19 mouse cellular contexts compared by ENCODE assay signal in genomic region chr3:157279717-157280116, GRCm38 (mm10).
DNase-seq lines count a peak whose midpoint lies in the region; ATAC-seq lines count a peak whose summit lies in the region.
"Had no signal": no experiment of that assay in that cellular context is flagged by ENCODE, and none has a peak within 500 bp of the region (broad histone marks: within the 10 kb centered on the region; RNA-seq: fewer than 3 reads in every experiment).

No protein-coding gene starts in this region.

- DNase-seq in heart, postnatal 10 days = no peak
- no peak for DNase-seq in urinary bladder, postnatal 4 days (ENCODE audit: low spot score in 2 of 2)
- no peak for DNase-seq in embryo, embryonic 10.5 days (ENCODE audit: low spot score)
- DNase-seq: adrenal gland, adult 2 months; adrenal gland, adult 8-10 months; adrenal gland, postnatal 10 days; adrenal gland, postnatal 14 days; adrenal gland, postnatal 25 days; adrenal gland, postnatal 36 days; B cell, adult 2 months; cerebellum, adult 11 months; cerebellum, adult 11-12 months; cerebellum, adult 18-20 months had no signal

- intact Hi-C loops in heart, postnatal 10 days (cut with DNase I) = no loop called here

- ATAC-seq in common myeloid progenitor, adult 5-6 weeks (replicated peaks; ENCODE audit: low read depth, poor library complexity, severe bottlenecking) = 0 out of 2 replicates have a peak, but pooled peaks have one; percentile 32
- ATAC-seq in granulocyte monocyte progenitor cell, adult 5-6 weeks (replicated peaks; ENCODE audit: poor library complexity, severe bottlenecking) = peak; percentile 61
- ATAC-seq in megakaryocyte progenitor cell, adult 5-6 weeks (replicated peaks; ENCODE audit: poor library complexity) = peak; percentile 69
- ATAC-seq: activated CD4-positive, CD25-positive, alpha-beta regulatory T cell, adult 4 months; CD4-positive, CD25-positive, alpha-beta regulatory T cell, adult 4 months; Patski had no signal
